Mouse (Mus musculus) midbrain, embryonic 15.5 days (tissue): ENCODE results near the gene Marveld2. TPM values are rescaled to one million over a fixed set of nuclear protein-coding genes. Genes with fewer than 3 reads are reported as not detected.
A peak's percentile ranks its signal among the peaks of the same experiment; 100 is the strongest.

ENCODE experiments used
- ATAC-seq: fragments of 200-750 bp; cut with Nextera tagmentation; replicated peaks from 2 replicates; pipeline ENCODE4 v1.8.0; 2017; ENCODE audit warnings: moderate TSS enrichment
- H3K27ac ChIP-seq: fragments of 300-500 bp; sonication (generic); 2 replicates; pipeline ENCODE4 v1.5.1; 2015; ENCODE audit warnings: mild to moderate bottlenecking, inconsistent platforms
- H3K27me3 ChIP-seq: fragments of 300-500 bp; sonication (generic); replicated peaks from 2 replicates; pipeline ENCODE4 v1.6.1; 2015; ENCODE audit warnings: inconsistent platforms
- H3K36me3 ChIP-seq: fragments of 300-500 bp; sonication (generic); replicated peaks from 2 replicates; pipeline ENCODE4 v1.6.1; 2015; ENCODE audit warnings: inconsistent platforms
- H3K4me1 ChIP-seq: fragments of 300-500 bp; sonication (generic); 2 replicates; pipeline ENCODE4 v1.6.1; 2015; ENCODE audit warnings: inconsistent platforms
- H3K4me2 ChIP-seq: fragments of 300-500 bp; sonication (generic); 2 replicates; pipeline ENCODE4 v1.6.1; 2015; ENCODE audit warnings: inconsistent platforms, mild to moderate bottlenecking, moderate library complexity
- H3K4me3 ChIP-seq: fragments of 300-500 bp; sonication (generic); 2 replicates; pipeline ENCODE4 v1.5.1; 2015; ENCODE audit warnings: mild to moderate bottlenecking, inconsistent platforms
- H3K9ac ChIP-seq: fragments of 300-500 bp; sonication (generic); 2 replicates; pipeline ENCODE4 v1.6.1; 2015; ENCODE audit warnings: mild to moderate bottlenecking, inconsistent platforms
- H3K9me3 ChIP-seq: fragments of 300-500 bp; sonication (generic); 2 replicates; pipeline ENCODE4 v1.6.1; 2016; ENCODE audit warnings: inconsistent platforms
- WGBS: fragments of 180-500 bp; shearing (Covaris S2); methylation state at CpG from one replicate; pipeline ENCODE4 v1.1.7; 2015; ENCODE audit warnings: mixed read lengths; 5-methylcytosine and 5-hydroxymethylcytosine counted together
- polyA plus RNA-seq: library from polyadenylated mRNA; unstranded; fragments of >200 nt; fragmentation: Nextera tagmentation; extraction: Ambion mirVana; gene quantifications from 2 replicates; pipeline ENCODE4 v1.2.1, GENCODE M21; 2015

The Marveld2 gene
- polyA plus RNA-seq, 1 experiment from 2014 or later, result 2.3 TPM

DNA sequence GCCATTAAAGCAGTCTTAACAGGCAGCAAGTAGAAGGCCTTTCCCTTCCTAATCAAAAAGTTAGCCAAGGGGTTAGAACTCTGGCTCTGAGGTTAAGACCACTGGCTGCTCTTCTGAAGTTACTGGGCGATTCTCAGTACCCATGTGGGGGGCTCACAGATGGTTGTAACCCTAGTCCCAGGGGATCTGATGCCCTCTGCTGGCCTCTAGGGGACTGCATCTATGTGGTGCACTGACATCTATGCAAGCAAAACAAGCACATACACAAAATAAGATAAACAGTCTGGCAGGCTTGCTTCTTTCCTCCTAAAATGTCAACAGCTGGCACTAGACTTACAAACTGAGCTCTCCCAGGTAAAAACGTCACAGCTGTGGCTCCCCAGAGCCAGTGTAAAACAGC is 3.9 kb downstream of the Marveld2 start:
- peaks cover 6% of the 10 kb centered on the region for H3K27me3 ChIP-seq
- no peak overlapping the region for H3K4me3 ChIP-seq
- H3K4me2 ChIP-seq, result no peak overlapping the region
- H3K9ac ChIP-seq, result no peak overlapping the region
- H3K36me3 ChIP-seq, result no peaks in the 10 kb centered on the region; the same call in 1 of the 2 replicates
- WGBS, result 64% methylated on average over 2 of the region's 2 CpGs
- ATAC-seq, result no peak
- peaks cover 3% of the 10 kb centered on the region for H3K4me1 ChIP-seq
- no peak overlapping the region for H3K27ac ChIP-seq
- no peaks in the 10 kb centered on the region for H3K9me3 ChIP-seq

DNA sequence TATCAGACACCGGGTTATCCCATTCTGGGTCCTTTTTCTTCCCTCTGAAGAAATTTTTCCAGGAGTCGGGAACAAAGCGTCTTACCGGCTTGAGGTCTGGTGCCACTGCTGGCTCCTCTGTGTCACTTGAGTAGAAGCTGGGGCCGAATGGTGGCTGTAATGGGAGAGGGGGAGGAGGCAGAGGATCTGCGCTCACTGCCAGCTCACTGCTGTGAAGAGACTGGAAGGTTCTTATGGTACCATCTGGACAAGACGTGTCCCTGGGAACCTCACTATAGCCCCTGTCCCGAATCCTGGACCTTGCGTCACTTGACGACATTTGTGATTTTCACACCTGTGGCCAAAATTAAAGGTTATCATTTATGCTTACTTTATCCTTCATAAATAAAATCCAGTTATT is 4.5 kb downstream of the Marveld2 start:
- Histone ChIP-seq H3K4me2 (no peak overlapping the region), H3K27ac (no peak overlapping the region), H3K9ac (no peak overlapping the region), H3K4me1 (peaks cover 3% of the 10 kb centered on the region), H3K4me3 (no peak overlapping the region), H3K9me3 (no peaks in the 10 kb centered on the region), H3K27me3 (no peaks in the 10 kb centered on the region; the same call in 1 of the 2 replicates), H3K36me3 (no peaks in the 10 kb centered on the region)
- WGBS, result 96% methylated on average over 10 of the region's 10 CpGs
- no peak for ATAC-seq

- Histone ChIP-seq H3K27ac (no peak overlapping the region), H3K27me3 (no peaks in the 10 kb centered on the region), H3K36me3 (no peaks in the 10 kb centered on the region), H3K9me3 (no peaks in the 10 kb centered on the region), H3K4me2 (no peak overlapping the region), H3K9ac (no peak overlapping the region), H3K4me1 (no peaks in the 10 kb centered on the region), H3K4me3 (no peak overlapping the region)
- ATAC-seq, result no peak
- WGBS, result 96% methylated on average over 13 of the region's 13 CpGs
Measured at GRCm38 (mm10) chr13:100611266-100611665, 5.5 kb downstream of the Marveld2 start.

GRCm38 (mm10) chr13:100607756-100608155 is 9.0 kb downstream of the Marveld2 start:
- H3K4me2 ChIP-seq, result no peak overlapping the region
- H3K27ac ChIP-seq, result no peak overlapping the region
- H3K9ac ChIP-seq, result no peak overlapping the region
- no peaks in the 10 kb centered on the region for H3K4me1 ChIP-seq
- no peak for ATAC-seq
- no peaks in the 10 kb centered on the region for H3K36me3 ChIP-seq
- H3K9me3 ChIP-seq, result no peaks in the 10 kb centered on the region
- H3K27me3 ChIP-seq, result no peaks in the 10 kb centered on the region
- no peak overlapping the region for H3K4me3 ChIP-seq
- WGBS, result 89% methylated on average over 8 of the region's 8 CpGs

DNA sequence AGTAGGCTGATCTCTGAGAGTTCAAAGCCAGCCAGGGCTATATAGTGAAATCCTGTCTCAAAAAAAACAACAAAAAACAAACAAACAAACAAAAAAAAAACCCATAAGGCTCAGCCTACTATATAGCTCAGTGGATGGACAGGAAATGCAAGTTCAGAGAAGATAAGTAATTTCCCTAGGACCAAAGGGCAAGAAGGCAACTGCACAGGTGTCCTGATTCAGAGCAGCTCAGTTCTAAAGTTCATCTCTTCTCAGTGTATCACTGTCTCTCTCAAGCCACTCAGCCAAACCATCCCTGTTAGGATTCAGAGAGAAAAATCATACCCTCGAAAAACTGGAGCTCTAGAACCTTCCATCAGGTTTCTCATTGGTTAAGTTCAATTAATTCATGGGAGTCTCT is 10.9 kb downstream of the Marveld2 start:
- 75% methylated on average over 1 of the region's 1 CpGs for WGBS
- ATAC-seq, result no peak
- H3K4me2 ChIP-seq, result no peak overlapping the region

DNA sequence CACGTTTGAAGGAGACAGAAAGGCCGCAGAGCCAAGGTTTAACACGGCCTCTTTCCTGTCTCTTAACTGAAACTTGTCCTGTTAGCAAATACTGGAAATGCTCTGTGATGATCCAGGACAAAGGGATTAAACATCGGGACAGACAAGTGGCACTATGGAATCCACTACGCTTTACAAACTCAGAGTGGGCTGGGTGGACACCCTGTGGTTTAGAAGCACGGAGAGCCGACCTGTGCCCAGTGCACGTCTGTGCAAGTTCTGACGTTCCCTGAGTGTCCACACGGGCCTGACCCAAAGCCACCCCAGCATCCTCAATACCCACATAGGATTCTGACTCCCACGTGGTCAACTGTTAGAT is 13.1 kb downstream of the Marveld2 start:
- no peak overlapping the region for H3K9ac ChIP-seq
- H3K4me3 ChIP-seq, result no peak overlapping the region
- WGBS, result 89% methylated on average over 11 of the region's 11 CpGs
- H3K4me2 ChIP-seq, result no peak overlapping the region
- no peaks in the 10 kb centered on the region for H3K27me3 ChIP-seq
- no peaks in the 10 kb centered on the region for H3K4me1 ChIP-seq
- H3K9me3 ChIP-seq, result no peaks in the 10 kb centered on the region
- no peak for ATAC-seq
- no peak overlapping the region for H3K27ac ChIP-seq
- no peaks in the 10 kb centered on the region for H3K36me3 ChIP-seq

More for the DNA sequence above, 10.9 kb downstream of the Marveld2 start:
- Histone ChIP-seq H3K4me3 (no peak overlapping the region), H3K4me1 (no peaks in the 10 kb centered on the region), H3K27me3 (no peaks in the 10 kb centered on the region), H3K36me3 (no peaks in the 10 kb centered on the region), H3K9ac (no peak overlapping the region), H3K9me3 (no peaks in the 10 kb centered on the region), H3K27ac (no peak overlapping the region)

DNA sequence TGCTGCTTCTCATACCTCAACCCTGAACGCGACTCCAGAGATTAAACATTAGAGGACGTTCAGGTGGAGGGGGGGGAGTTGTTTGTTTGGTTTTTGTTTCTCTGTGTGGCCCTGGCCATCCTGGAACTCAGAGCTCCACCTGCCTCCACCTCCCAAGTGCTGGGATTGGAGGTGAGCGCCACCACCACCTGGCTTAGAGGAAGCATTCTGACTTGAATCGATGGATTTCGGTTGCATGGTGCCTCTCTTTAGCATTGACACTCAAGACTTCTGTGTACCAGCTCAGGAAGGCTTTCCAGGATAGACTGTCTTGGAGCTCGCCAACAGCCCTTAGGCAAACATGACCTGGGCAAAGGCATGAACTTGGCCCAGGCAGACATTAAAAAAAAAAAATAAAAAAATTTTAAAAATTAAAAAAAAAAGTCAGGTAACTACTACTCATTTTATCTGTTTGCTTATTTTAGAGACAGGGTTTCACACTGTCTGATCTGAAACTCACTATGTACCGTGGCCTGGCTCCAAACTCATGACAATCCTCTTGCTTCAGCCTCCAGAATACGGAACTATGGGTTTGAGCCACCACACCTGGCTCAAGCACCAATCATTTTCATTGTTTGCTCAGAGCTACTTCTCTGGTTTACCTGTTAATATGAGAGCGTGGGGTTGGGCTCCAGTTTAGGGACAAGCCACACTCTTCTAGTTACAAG is 13.6 kb downstream of the Marveld2 start:
- 84% methylated on average over 10 of the region's 10 CpGs for WGBS
- ATAC-seq, result no peak
- Histone ChIP-seq H3K27ac (no peak overlapping the region), H3K4me3 (no peak overlapping the region), H3K4me1 (no peaks in the 10 kb centered on the region), H3K9me3 (no peaks in the 10 kb centered on the region), H3K27me3 (no peaks in the 10 kb centered on the region), H3K36me3 (no peaks in the 10 kb centered on the region), H3K9ac (no peak overlapping the region), H3K4me2 (no peak overlapping the region)

- Histone ChIP-seq H3K4me3 (no peak overlapping the region), H3K27ac (no peak overlapping the region), H3K9ac (no peak overlapping the region), H3K4me2 (no peak overlapping the region), H3K27me3 (no peaks in the 10 kb centered on the region), H3K36me3 (no peaks in the 10 kb centered on the region), H3K4me1 (no peaks in the 10 kb centered on the region), H3K9me3 (no peaks in the 10 kb centered on the region)
- WGBS, result 52% methylated on average over 5 of the region's 5 CpGs
- no peak for ATAC-seq
Measured at GRCm38 (mm10) chr13:100602239-100602902, 14.4 kb downstream of the Marveld2 start.

DNA sequence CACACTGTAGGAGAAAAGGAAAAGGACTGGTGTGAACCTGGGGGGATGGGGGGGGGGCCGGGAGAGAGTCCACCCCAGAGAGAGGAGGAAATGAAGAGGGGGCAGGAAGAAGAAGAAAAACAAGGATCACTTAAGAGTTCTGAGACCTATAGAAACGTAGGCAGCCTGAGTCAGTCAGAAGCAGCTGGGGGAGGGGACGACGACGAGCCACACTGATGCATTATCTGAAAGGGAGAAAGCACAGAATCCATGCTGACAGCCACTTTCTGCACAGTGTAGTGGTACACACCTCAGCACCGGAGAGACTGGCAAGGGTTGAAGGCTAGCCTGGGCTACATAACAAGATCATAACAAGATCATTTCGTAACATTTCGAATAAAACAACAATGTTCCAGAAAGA is 15.7 kb downstream of the Marveld2 start:
- Histone ChIP-seq H3K9me3 (no peaks in the 10 kb centered on the region), H3K4me3 (no peak overlapping the region), H3K4me2 (no peak overlapping the region), H3K9ac (no peak overlapping the region), H3K36me3 (no peaks in the 10 kb centered on the region), H3K27me3 (no peaks in the 10 kb centered on the region), H3K27ac (no peak overlapping the region), H3K4me1 (no peaks in the 10 kb centered on the region)
- WGBS, result 67% methylated on average over 8 of the region's 8 CpGs
- no peak for ATAC-seq

GRCm38 (mm10) chr13:100600317-100600716 is 16.5 kb downstream of the Marveld2 start:
- ATAC-seq, result no peak
- 81% methylated on average over 12 of the region's 12 CpGs for WGBS

DNA sequence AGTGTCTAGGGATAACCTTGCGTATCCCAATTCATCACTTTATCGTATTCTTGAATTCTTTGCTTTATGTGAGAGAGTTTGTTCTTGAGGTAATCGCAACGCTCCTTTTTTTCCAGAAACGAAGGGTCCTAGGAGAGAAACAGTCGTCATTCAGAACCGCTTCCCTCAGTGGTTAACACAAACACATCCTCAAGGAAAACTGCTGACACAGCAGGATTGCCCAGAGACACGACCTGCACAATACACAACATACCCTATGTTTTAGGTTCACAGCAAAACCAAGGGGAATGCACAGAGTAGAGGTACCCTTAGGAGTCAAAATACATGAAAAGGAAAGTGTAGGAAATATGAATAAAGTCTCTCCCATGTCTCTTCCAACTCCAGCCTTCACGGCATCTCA is 19.5 kb downstream of the Marveld2 start:
- Histone ChIP-seq H3K9me3 (no peaks in the 10 kb centered on the region), H3K36me3 (no peaks in the 10 kb centered on the region), H3K9ac (no peak overlapping the region), H3K4me2 (no peak overlapping the region), H3K4me1 (no peaks in the 10 kb centered on the region), H3K27ac (no peak overlapping the region), H3K27me3 (no peaks in the 10 kb centered on the region), H3K4me3 (no peak overlapping the region)
- WGBS, result 90% methylated on average over 9 of the region's 9 CpGs
- no peak for ATAC-seq

More at GRCm38 (mm10) chr13:100600317-100600716, 16.5 kb downstream of the Marveld2 start:
- Histone ChIP-seq H3K4me1 (no peaks in the 10 kb centered on the region), H3K9ac (no peak overlapping the region), H3K4me2 (no peak overlapping the region), H3K27ac (no peak overlapping the region), H3K27me3 (no peaks in the 10 kb centered on the region), H3K4me3 (no peak overlapping the region), H3K9me3 (no peaks in the 10 kb centered on the region), H3K36me3 (no peaks in the 10 kb centered on the region)

DNA sequence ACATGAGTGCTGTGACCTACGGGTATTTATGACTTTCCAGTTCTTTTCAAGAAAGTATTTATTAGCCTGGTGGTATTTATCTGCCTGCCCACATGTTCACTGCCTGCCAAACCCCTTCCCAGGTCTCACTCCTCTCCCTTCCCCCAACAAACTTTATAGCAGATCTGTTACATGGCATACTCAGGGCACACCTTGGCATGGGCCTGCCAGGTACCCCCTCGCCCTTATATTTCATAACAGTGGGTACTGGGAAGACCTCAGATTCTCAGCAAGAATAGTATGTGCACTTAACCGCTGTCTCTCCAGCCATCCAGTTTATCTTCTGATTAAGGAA is 21.3 kb downstream of the Marveld2 start:
- Histone ChIP-seq H3K36me3 (no peaks in the 10 kb centered on the region), H3K27me3 (no peaks in the 10 kb centered on the region), H3K4me2 (no peak overlapping the region), H3K9ac (no peak overlapping the region), H3K27ac (no peak overlapping the region), H3K4me3 (no peak overlapping the region), H3K4me1 (no peaks in the 10 kb centered on the region), H3K9me3 (no peaks in the 10 kb centered on the region)
- 0 out of 2 replicates have a peak, but pooled peaks have one; percentile 52 for ATAC-seq
- 96% methylated on average over 3 of the region's 3 CpGs for WGBS
